In genomic region chr13:58149629-58150028, GRCm38 (mm10) we compare ENCODE assay signal across 14 mouse cellular contexts. TPM values are rescaled to one million over a fixed set of nuclear protein-coding genes. Genes with fewer than 3 reads are reported as not detected.
DNase-seq lines count a peak whose midpoint lies in the region; ATAC-seq and TF ChIP-seq lines count a peak whose summit lies in the region.
"Had no signal": no experiment of that assay in that cellular context is flagged by ENCODE, and none has a peak within 500 bp of the region (broad histone marks: within the 10 kb centered on the region; RNA-seq: fewer than 3 reads in every experiment).

No protein-coding gene starts in this region.

- no peak for TF ChIP-seq POLR2A in testis, adult 2 months (IDR thresholded peaks at IDR 0.05; ENCODE audit: control insufficient read depth, low read depth, low read length)

- H3K27me3 ChIP-seq in kidney, postnatal 0 days (ENCODE audit: insufficient read depth, low read length): no peaks in the 10 kb centered on the region
- no peaks in the 10 kb centered on the region for H3K27me3 ChIP-seq in testis, adult 2 months (ENCODE audit: control insufficient read depth, insufficient read depth, low read length)
- H3K27me3 ChIP-seq: embryonic facial prominence, embryonic 15.5 days had no signal

- no peak for ATAC-seq in kidney, postnatal 0 days (replicated peaks; ENCODE audit: low FRiP score, low read depth)

- TF ChIP-seq CTCF in kidney, postnatal 0 days (IDR thresholded peaks at IDR 0.05; ENCODE audit: low read depth): no peak
- TF ChIP-seq CTCF in testis, adult 2 months (IDR thresholded peaks at IDR 0.05; ENCODE audit: control insufficient read depth, insufficient read depth, insufficient replicate concordance, low read depth, low read length): no peak

- no peaks in the 10 kb centered on the region for H3K9me3 ChIP-seq in kidney, postnatal 0 days (replicated peaks; ENCODE audit: low read length)
- H3K9me3 ChIP-seq: embryonic facial prominence, embryonic 15.5 days had no signal

- H3K9ac ChIP-seq in kidney, postnatal 0 days (ENCODE audit: low read depth, low read length): no peak overlapping the region
- H3K9ac ChIP-seq: embryonic facial prominence, embryonic 15.5 days; hindbrain, embryonic 14.5 days had no signal

- DNase-seq in kidney, postnatal 0 days (ENCODE audit: low spot score): peak; percentile 11
- no peak for DNase-seq in kidney, adult 11 months
- DNase-seq in testis, postnatal 14 days (ENCODE audit: low spot score): no peak
- peak; percentile 62 for DNase-seq in MN1 (ENCODE audit: low spot score)
- DNase-seq in gastrocnemius, postnatal 36 days: no peak
- DNase-seq: adrenal gland, postnatal 10 days; cerebellum, adult 8-10 months; gastrocnemius, adult 2 months; gastrocnemius, postnatal 25 days had no signal

- no peaks in the 10 kb centered on the region for H3K36me3 ChIP-seq in kidney, postnatal 0 days (ENCODE audit: insufficient read depth, low read length)
- H3K36me3 ChIP-seq in testis, adult 2 months (ENCODE audit: control insufficient read depth, insufficient read depth, low read length): no peaks in the 10 kb centered on the region
- H3K36me3 ChIP-seq: embryonic facial prominence, embryonic 15.5 days; forebrain, embryonic 10.5 days had no signal

- intact Hi-C loops in gastrocnemius, postnatal 36 days (cut with DNase I): loop anchor here (10.0 kb wide), 2 partner anchors 235 to 395 kb away; partner anchors contain the start of gene 2210016F16Rik

- H3K27ac ChIP-seq in kidney, postnatal 0 days: no peak overlapping the region; the same call in 1 of the 2 replicates
- H3K27ac ChIP-seq in testis, adult 2 months (ENCODE audit: control insufficient read depth, insufficient read depth, low read depth, low read length): peak overlapping the region; percentile 56
- H3K27ac ChIP-seq: embryonic facial prominence, embryonic 15.5 days; forebrain, embryonic 10.5 days; gastrocnemius, adult 2 months; hindbrain, embryonic 14.5 days had no signal

- no peaks in the 10 kb centered on the region for H3K4me1 ChIP-seq in kidney, postnatal 0 days (replicated peaks; ENCODE audit: insufficient read depth, low read length)
- no peaks in the 10 kb centered on the region; the same call in 1 of the 2 replicates for H3K4me1 ChIP-seq in testis, adult 2 months (ENCODE audit: control insufficient read depth, insufficient read depth, low read length)

- WGBS in kidney, postnatal 0 days: 73% methylated on average over 3 of the region's 3 CpGs

- H3K4me3 ChIP-seq in kidney, postnatal 0 days (replicated peaks; ENCODE audit: low read depth, low read length): no peak overlapping the region
- H3K4me3 ChIP-seq in testis, adult 2 months (ENCODE audit: control insufficient read depth, low read depth, low read length): peak overlapping the region; percentile 77
- H3K4me3 ChIP-seq: erythroblast, embryonic 14.5 days; gastrocnemius, adult 2 months had no signal

- no peak overlapping the region for H3K4me2 ChIP-seq in kidney, postnatal 0 days (ENCODE audit: low read length)

RNA-seq across cellular contexts. Expression of gene Idnk, which starts 7.8 kb away (rescaled TPM):
- 48.5 and 48.7 TPM in 2 replicates for polyA plus RNA-seq in kidney, postnatal 0 days (2015; fragmentation: Nextera tagmentation; extraction: Ambion mirVana)
- 6.0 and 6.7 TPM in 2 replicates for polyA plus RNA-seq in testis, adult 2 months (2012; rRNA removed)
- total RNA-seq in gastrocnemius, postnatal 36 days (2021): 1 to 10 TPM; 8.5 to 8.6 TPM

RNA-seq across cellular contexts. Expression of gene Hnrnpa0, which starts 21.3 kb away (rescaled TPM):
- polyA plus RNA-seq in kidney, postnatal 0 days (2015; fragmentation: Nextera tagmentation; extraction: Ambion mirVana): 54.7 and 54.8 TPM in 2 replicates
- 36.8 and 45.7 TPM in 2 replicates for polyA plus RNA-seq in testis, adult 2 months (2012; rRNA removed)
- 10 to 100 TPM; 30.3 to 36.8 TPM for total RNA-seq in gastrocnemius, postnatal 36 days (2021)

RNA-seq across cellular contexts. Expression of gene Klhl3, which starts 36.2 kb away (rescaled TPM):
- 10.7 and 12.3 TPM in 2 replicates for polyA plus RNA-seq in kidney, postnatal 0 days (2015; fragmentation: Nextera tagmentation; extraction: Ambion mirVana)
- 5.6 TPM in 2 replicates for polyA plus RNA-seq in testis, adult 2 months (2012; rRNA removed)
- total RNA-seq in gastrocnemius, postnatal 36 days (2021): under 1 TPM; 0.49 to 0.54 TPM
- polyA plus RNA-seq: erythroblast, embryonic 14.5 days had no signal

Comparison
In these comparisons a context has a peak if more than half of its experiments do, and no peak if none do; other contexts are left out.
1. DNase-seq: peak in kidney, postnatal 0 days (single experiment) and MN1 (single experiment); none in kidney, adult 11 months (single experiment), testis, postnatal 14 days (single experiment) and gastrocnemius, postnatal 36 days (0 of 2).